Mouse (Mus musculus) midbrain, embryonic 10.5 days (tissue): ENCODE results near the gene Gspt1. TPM values are rescaled to one million over a fixed set of nuclear protein-coding genes. Genes with fewer than 3 reads are reported as not detected.

Experiments used
- microRNA counts: library from miRNA; unstranded; fragments of <30 nt; microRNA quantifications from one replicate; lab custom pipeline; 2017
- microRNA-seq: library from miRNA; unstranded; fragments of <30 nt; microRNA quantifications from one replicate; pipeline ENCODE4, GENCODE M21; 2017
- polyA plus RNA-seq: library from polyadenylated mRNA; unstranded; fragments of >200 nt; fragmentation: Nextera tagmentation; extraction: Ambion mirVana; gene quantifications from 2 replicates; pipeline ENCODE4 v1.2.1, GENCODE M21; 2016

Gspt1 gene
- polyA plus RNA-seq, 1 experiment from 2014 or later = 83.6 TPM

MicroRNA genes within 50 kb of the gene (microRNA counts, 519-probe panel; counts per million panel counts)
- microRNA mmu-miR-1945 (lab: Ali Mortazavi, UCI) = not detected

Small RNAs within 50 kb of the gene (microRNA-seq; reads per million reads assigned to microRNA genes)
- gene Mir1945 = 6.9 reads per million, percentile 16 among the genes with 10 or more reads in this experiment

Other genes with a start within 250 kb of the Gspt1 start
- gene Snn, start 193.4 kb downstream of the Gspt1 start, polyA plus RNA-seq = 86.7 and 106 TPM in 2 replicates
- 97.9 and 106 TPM in 2 replicates for gene Litaf, start 188.2 kb downstream of the Gspt1 start, polyA plus RNA-seq
- gene Txndc11, start 119.7 kb downstream of the Gspt1 start, polyA plus RNA-seq = 24.0 and 27.0 TPM in 2 replicates
- gene Zc3h7a, start 77.9 kb downstream of the Gspt1 start, polyA plus RNA-seq = 75.8 and 88.2 TPM in 2 replicates
- gene Rsl1d1, start 51.0 kb downstream of the Gspt1 start, polyA plus RNA-seq = 248 and 283 TPM in 2 replicates
- gene Tnfrsf17, start 59.5 kb upstream of the Gspt1 start, polyA plus RNA-seq = 0.15 TPM in 1 of 2 replicates, not detected in the other
- 9.7 and 12.9 TPM in 2 replicates for gene Snx29, start 68.6 kb upstream of the Gspt1 start, polyA plus RNA-seq